Mouse (Mus musculus) midbrain, embryonic 15.5 days (tissue): ENCODE results near the gene Tubb1. TPM values are rescaled to one million over a fixed set of nuclear protein-coding genes. Genes with fewer than 3 reads are reported as not detected.

Experiments
- ATAC-seq: fragments of 200-750 bp; cut with Nextera tagmentation; replicated peaks from 2 replicates; pipeline ENCODE4 v1.8.0; 2017; ENCODE audit warnings: moderate TSS enrichment
- H3K27ac ChIP-seq: fragments of 300-500 bp; sonication (generic); 2 replicates; pipeline ENCODE4 v1.5.1; 2015; ENCODE audit warnings: mild to moderate bottlenecking, inconsistent platforms
- H3K27me3 ChIP-seq: fragments of 300-500 bp; sonication (generic); replicated peaks from 2 replicates; pipeline ENCODE4 v1.6.1; 2015; ENCODE audit warnings: inconsistent platforms
- H3K36me3 ChIP-seq: fragments of 300-500 bp; sonication (generic); replicated peaks from 2 replicates; pipeline ENCODE4 v1.6.1; 2015; ENCODE audit warnings: inconsistent platforms
- H3K4me1 ChIP-seq: fragments of 300-500 bp; sonication (generic); 2 replicates; pipeline ENCODE4 v1.6.1; 2015; ENCODE audit warnings: inconsistent platforms
- H3K4me2 ChIP-seq: fragments of 300-500 bp; sonication (generic); 2 replicates; pipeline ENCODE4 v1.6.1; 2015; ENCODE audit warnings: inconsistent platforms, mild to moderate bottlenecking, moderate library complexity
- H3K4me3 ChIP-seq: fragments of 300-500 bp; sonication (generic); 2 replicates; pipeline ENCODE4 v1.5.1; 2015; ENCODE audit warnings: mild to moderate bottlenecking, inconsistent platforms
- H3K9ac ChIP-seq: fragments of 300-500 bp; sonication (generic); 2 replicates; pipeline ENCODE4 v1.6.1; 2015; ENCODE audit warnings: mild to moderate bottlenecking, inconsistent platforms
- H3K9me3 ChIP-seq: fragments of 300-500 bp; sonication (generic); 2 replicates; pipeline ENCODE4 v1.6.1; 2016; ENCODE audit warnings: inconsistent platforms
- WGBS: fragments of 180-500 bp; shearing (Covaris S2); methylation state at CpG from one replicate; pipeline ENCODE4 v1.1.7; 2015; ENCODE audit warnings: mixed read lengths; 5-methylcytosine and 5-hydroxymethylcytosine counted together
- polyA plus RNA-seq: library from polyadenylated mRNA; unstranded; fragments of >200 nt; fragmentation: Nextera tagmentation; extraction: Ambion mirVana; gene quantifications from 2 replicates; pipeline ENCODE4 v1.2.1, GENCODE M21; 2015

Tubb1 gene
- polyA plus RNA-seq, 1 experiment from 2014 or later = 0.50 TPM

DNA sequence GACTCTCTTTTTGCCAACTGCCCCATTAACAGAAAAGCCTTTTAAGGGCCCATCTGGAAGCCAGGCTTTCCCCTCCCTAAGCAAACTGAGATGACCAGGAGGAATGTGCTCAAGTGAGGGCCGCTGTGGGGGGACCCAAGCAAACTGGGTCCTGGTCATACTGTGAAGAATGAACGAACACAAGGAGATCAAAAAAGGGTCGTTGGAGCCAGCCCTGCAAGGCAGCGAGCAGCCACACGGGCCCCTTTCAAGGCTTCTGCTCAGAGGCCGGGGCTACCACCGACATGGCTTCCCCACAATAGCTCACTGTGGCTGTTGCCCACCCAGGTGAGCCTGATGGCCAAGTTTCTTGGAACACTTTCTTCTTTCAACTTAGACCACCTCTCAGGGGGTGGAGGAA is 4.0 kb upstream of the Tubb1 start:
- no peaks in the 10 kb centered on the region for H3K36me3 ChIP-seq
- H3K4me2 ChIP-seq = no peak overlapping the region
- no peaks in the 10 kb centered on the region for H3K9me3 ChIP-seq
- no peak for ATAC-seq
- no peak overlapping the region for H3K27ac ChIP-seq
- no peaks in the 10 kb centered on the region for H3K4me1 ChIP-seq
- 55% methylated on average over 7 of the region's 7 CpGs for WGBS
- H3K9ac ChIP-seq = no peak overlapping the region
- H3K4me3 ChIP-seq = no peak overlapping the region
- no peaks in the 10 kb centered on the region for H3K27me3 ChIP-seq

- no peak for ATAC-seq
- Histone ChIP-seq H3K9ac (no peak overlapping the region), H3K36me3 (no peaks in the 10 kb centered on the region), H3K4me3 (no peak overlapping the region), H3K27ac (no peak overlapping the region), H3K27me3 (no peaks in the 10 kb centered on the region), H3K9me3 (no peaks in the 10 kb centered on the region), H3K4me1 (no peaks in the 10 kb centered on the region), H3K4me2 (no peak overlapping the region)
- whole genome bisulfite sequencing = 48% methylated on average over 8 of the region's 8 CpGs
Observed at GRCm38 (mm10) chr2:174446905-174447304, 3.6 kb upstream of the Tubb1 start.

DNA sequence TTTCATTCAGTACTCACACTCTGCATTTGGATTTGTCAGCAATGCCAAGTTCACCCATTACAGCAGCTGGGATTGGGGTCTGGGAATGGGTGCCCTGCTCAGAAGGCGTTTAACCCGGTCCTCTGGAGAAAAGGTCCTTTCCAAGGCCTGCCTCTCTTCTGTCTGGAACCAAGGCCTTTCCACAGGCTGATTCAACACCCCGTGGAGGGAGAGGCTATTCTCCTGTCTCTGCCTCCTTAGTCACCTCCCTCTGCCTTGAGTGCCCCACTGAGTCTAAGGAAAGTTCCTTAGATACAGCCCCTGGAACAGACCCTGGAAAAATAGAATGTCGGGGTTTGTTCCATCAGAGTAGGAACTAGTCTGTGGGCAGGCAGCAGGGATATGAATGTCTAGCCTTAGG is 2.1 kb upstream of the Tubb1 start:
- Histone ChIP-seq H3K9me3 (no peaks in the 10 kb centered on the region), H3K27ac (no peak overlapping the region), H3K9ac (no peak overlapping the region), H3K36me3 (no peaks in the 10 kb centered on the region), H3K4me3 (no peak overlapping the region), H3K4me2 (no peak overlapping the region), H3K27me3 (no peaks in the 10 kb centered on the region), H3K4me1 (no peaks in the 10 kb centered on the region)
- no peak for ATAC-seq
- 83% methylated on average over 4 of the region's 4 CpGs for WGBS

- WGBS = 72% methylated on average over 7 of the region's 7 CpGs
- no peaks in the 10 kb centered on the region for H3K4me1 ChIP-seq
- no peaks in the 10 kb centered on the region for H3K36me3 ChIP-seq
- no peaks in the 10 kb centered on the region for H3K9me3 ChIP-seq
- ATAC-seq = no peak
- H3K27me3 ChIP-seq = no peaks in the 10 kb centered on the region
- H3K4me2 ChIP-seq = no peak overlapping the region
- no peak overlapping the region for H3K9ac ChIP-seq
- H3K4me3 ChIP-seq = no peak overlapping the region
- H3K27ac ChIP-seq = no peak overlapping the region
Observed at GRCm38 (mm10) chr2:174453681-174454080, 3.2 kb downstream of the Tubb1 start.

- no peak overlapping the region for H3K27ac ChIP-seq
- H3K9ac ChIP-seq = no peak overlapping the region
- WGBS = 56% methylated on average over 2 of the region's 2 CpGs
- peaks cover 13% of the 10 kb centered on the region for H3K4me1 ChIP-seq
- no peak overlapping the region for H3K4me3 ChIP-seq
- no peaks in the 10 kb centered on the region for H3K27me3 ChIP-seq
- no peak overlapping the region for H3K4me2 ChIP-seq
- peaks cover 20% of the 10 kb centered on the region for H3K36me3 ChIP-seq
- no peaks in the 10 kb centered on the region for H3K9me3 ChIP-seq
- no peak for ATAC-seq
Observed at GRCm38 (mm10) chr2:174459365-174459764, 8.9 kb downstream of the Tubb1 start.

DNA sequence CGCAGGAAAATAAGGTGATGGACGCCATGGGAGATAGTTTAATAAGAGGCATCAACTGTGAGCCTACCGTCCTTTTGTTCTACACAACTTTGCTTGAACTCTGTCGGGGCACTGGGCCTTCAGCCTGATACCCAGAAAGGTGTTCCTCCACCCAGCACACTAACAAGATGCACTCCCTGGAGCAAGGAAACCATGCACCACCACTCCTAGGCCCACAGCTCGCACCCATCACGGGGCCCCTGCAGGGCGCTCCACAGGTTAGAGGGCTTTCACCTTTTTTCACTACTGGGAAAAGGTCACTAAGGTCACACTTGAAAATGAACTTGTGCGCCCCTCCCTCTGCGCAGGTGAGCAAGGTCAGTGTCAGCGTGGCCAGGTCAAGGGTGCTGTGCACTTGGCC is 12.9 kb downstream of the Tubb1 start:
- H3K4me2 ChIP-seq = peak overlapping the region; percentile 73
- peak overlapping the region; percentile 76; the same call in 1 of the 2 replicates for H3K27ac ChIP-seq
- H3K9me3 ChIP-seq = no peaks in the 10 kb centered on the region
- H3K27me3 ChIP-seq = no peaks in the 10 kb centered on the region
- peak overlapping the region; percentile 78 for H3K4me3 ChIP-seq
- peaks cover 26% of the 10 kb centered on the region for H3K36me3 ChIP-seq
- WGBS = 41% methylated on average over 10 of the region's 10 CpGs
- ATAC-seq = peak; percentile 48
- H3K4me1 ChIP-seq = peaks cover 13% of the 10 kb centered on the region
- H3K9ac ChIP-seq = peak overlapping the region; percentile 88

GRCm38 (mm10) chr2:174463789-174464523 is 13.5 kb downstream of the Tubb1 start, which contains the start of gene Atp5e:
Atp5e (minus strand) TSS chr2:174464105.
- H3K27ac ChIP-seq = peak within 1 kb of the TSS; percentile 76
- H3K4me3 ChIP-seq = peak within 1 kb of the TSS; percentile 78
- peaks cover 13% of the 10 kb centered on the region for H3K4me1 ChIP-seq
- peak within 1 kb of the TSS; percentile 73 for H3K4me2 ChIP-seq
- H3K9ac ChIP-seq = peak within 1 kb of the TSS; percentile 88
- peak; percentile 100 for ATAC-seq
- WGBS = 3% methylated on average over 48 of the region's 48 CpGs
- H3K27me3 ChIP-seq = no peaks in the 10 kb centered on the region
- H3K36me3 ChIP-seq = peaks cover 26% of the 10 kb centered on the region
- no peaks in the 10 kb centered on the region for H3K9me3 ChIP-seq

- Histone ChIP-seq H3K4me3 (no peak overlapping the region), H3K27me3 (no peaks in the 10 kb centered on the region), H3K9me3 (no peaks in the 10 kb centered on the region), H3K9ac (no peak overlapping the region), H3K4me2 (no peak overlapping the region), H3K36me3 (peaks cover 6% of the 10 kb centered on the region; the same call in 1 of the 2 replicates), H3K27ac (no peak overlapping the region), H3K4me1 (peaks cover 12% of the 10 kb centered on the region)
- 84% methylated on average over 4 of the region's 4 CpGs for WGBS
- ATAC-seq = no peak
Observed at GRCm38 (mm10) chr2:174470333-174470732, 19.8 kb downstream of the Tubb1 start.

DNA sequence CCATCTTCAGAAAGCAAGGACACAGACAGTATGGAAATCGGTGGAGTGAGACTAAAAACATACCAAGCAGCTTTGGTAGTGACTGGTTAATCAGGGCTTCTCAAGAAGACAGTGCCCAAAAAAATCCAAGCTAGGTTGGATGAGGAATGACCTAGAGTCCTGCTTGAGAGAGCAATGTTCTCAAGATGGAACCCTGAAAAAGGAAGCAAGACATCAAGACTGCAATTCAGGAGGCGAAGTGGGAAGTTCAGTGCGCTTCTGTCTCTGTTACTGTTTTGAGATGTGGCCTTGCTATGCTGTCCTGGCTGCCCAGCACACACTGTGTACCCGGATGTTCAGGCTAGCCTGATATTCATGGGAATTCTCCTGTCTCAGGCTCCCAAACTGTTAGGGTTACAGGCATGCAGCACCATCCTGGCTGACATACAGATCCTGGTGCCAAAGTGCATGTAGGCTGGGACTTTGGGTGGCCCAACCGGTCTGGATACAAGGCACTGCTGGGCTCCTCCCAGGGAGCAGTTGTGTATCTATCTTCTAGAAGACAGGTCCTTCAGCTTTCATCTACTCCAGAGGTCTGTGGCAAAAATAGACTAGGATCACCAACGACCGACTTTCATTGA is 20.4 kb downstream of the Tubb1 start:
- no peak overlapping the region for H3K4me2 ChIP-seq
- H3K36me3 ChIP-seq = peaks cover 6% of the 10 kb centered on the region; the same call in 1 of the 2 replicates
- H3K4me3 ChIP-seq = no peak overlapping the region
- H3K4me1 ChIP-seq = peaks cover 12% of the 10 kb centered on the region
- no peak overlapping the region for H3K9ac ChIP-seq
- no peak overlapping the region for H3K27ac ChIP-seq
- H3K9me3 ChIP-seq = no peaks in the 10 kb centered on the region
- no peak for ATAC-seq
- no peaks in the 10 kb centered on the region for H3K27me3 ChIP-seq
- 94% methylated on average over 7 of the region's 7 CpGs for WGBS

GRCm38 (mm10) chr2:174472407-174472806 is 21.9 kb downstream of the Tubb1 start:
- H3K27me3 ChIP-seq = no peaks in the 10 kb centered on the region
- H3K4me3 ChIP-seq = peak overlapping the region; percentile 81
- peak; percentile 55 for ATAC-seq
- H3K9ac ChIP-seq = peak overlapping the region; percentile 68
- no peaks in the 10 kb centered on the region for H3K36me3 ChIP-seq
- WGBS = 7% methylated on average over 30 of the region's 30 CpGs
- H3K27ac ChIP-seq = peak overlapping the region; percentile 42; the same call in 1 of the 2 replicates
- H3K4me1 ChIP-seq = peaks cover 12% of the 10 kb centered on the region
- no peaks in the 10 kb centered on the region for H3K9me3 ChIP-seq
- peak overlapping the region; percentile 82 for H3K4me2 ChIP-seq

- H3K36me3 ChIP-seq = no peaks in the 10 kb centered on the region
- peak within 1 kb of the TSS; percentile 42; the same call in 1 of the 2 replicates for H3K27ac ChIP-seq
- H3K4me3 ChIP-seq = peak within 1 kb of the TSS; percentile 81
- under 1% methylated on average over 52 of the region's 53 CpGs for WGBS
- peak; percentile 99 for ATAC-seq
- H3K9me3 ChIP-seq = no peaks in the 10 kb centered on the region
- H3K4me2 ChIP-seq = peak within 1 kb of the TSS; percentile 82
- H3K27me3 ChIP-seq = no peaks in the 10 kb centered on the region
- H3K9ac ChIP-seq = peak within 1 kb of the TSS; percentile 68
- peaks cover 12% of the 10 kb centered on the region for H3K4me1 ChIP-seq
Observed at GRCm38 (mm10) chr2:174472818-174473549, 22.5 kb downstream of the Tubb1 start, which contains the start of gene Prelid3b. Prelid3b (minus strand) TSS chr2:174473081.

- 85% methylated on average over 5 of the region's 5 CpGs for WGBS
- H3K27ac ChIP-seq = no peak overlapping the region
- ATAC-seq = no peak
- peak overlapping the region; percentile 82 for H3K4me2 ChIP-seq
- no peaks in the 10 kb centered on the region for H3K36me3 ChIP-seq
- no peaks in the 10 kb centered on the region for H3K27me3 ChIP-seq
- H3K4me1 ChIP-seq = peaks cover 12% of the 10 kb centered on the region
- H3K9ac ChIP-seq = peak overlapping the region; percentile 46; the same call in 1 of the 2 replicates
- peak overlapping the region; percentile 81 for H3K4me3 ChIP-seq
- no peaks in the 10 kb centered on the region for H3K9me3 ChIP-seq
Observed at GRCm38 (mm10) chr2:174473550-174473927, 23.0 kb downstream of the Tubb1 start.
